Mouse (Mus musculus) ES-Bruce4 (cell line): ENCODE data around the gene Gm21887.
"Not testable (repeated sequence)": the region's sequence is repeated elsewhere in the genome, so short reads cannot be mapped to it uniquely, and the experiment has no call there.

Source experiments
- CTCF ChIP-seq: IDR thresholded peaks from one replicate; pipeline ENCODE4 v1.8.1; 2011; ENCODE audit warnings: low read depth, low read length
- EP300 ChIP-seq: IDR thresholded peaks from 2 replicates; pipeline ENCODE4 v1.6.1; 2011; ENCODE audit warnings: low read depth, low read length; ENCODE audit not compliant: insufficient read depth
- POLR2A ChIP-seq: IDR thresholded peaks from one replicate; pipeline ENCODE4 v1.8.1; 2011; ENCODE audit warnings: low read length; ENCODE audit not compliant: insufficient read depth

DNA sequence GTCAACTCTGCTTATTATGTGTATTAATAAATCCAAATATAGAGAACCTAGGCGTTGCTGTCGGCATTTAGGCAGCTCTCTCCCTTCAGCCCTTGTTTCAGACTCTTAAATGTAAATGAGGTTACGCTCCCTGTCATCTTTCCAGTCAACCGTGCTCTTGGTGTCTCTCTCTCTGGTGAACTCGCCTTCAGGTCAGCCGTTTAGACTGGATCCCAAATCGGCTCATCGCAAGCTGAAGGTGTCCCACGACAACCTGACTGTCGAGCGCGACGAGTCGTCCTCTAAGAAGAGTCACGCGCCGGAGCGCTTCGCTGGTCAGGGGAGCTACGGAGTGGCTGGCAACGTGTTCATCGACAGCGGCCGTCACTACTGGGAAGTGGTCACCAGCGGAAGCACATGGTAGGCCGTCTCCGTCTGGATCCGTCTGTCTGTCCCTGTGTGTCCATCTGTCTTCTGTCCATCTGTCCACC, 22.1 kb upstream of the Gm21887 start:
- not testable (repeated sequence) for TF ChIP-seq EP300, CTCF, POLR2A
